Mouse (Mus musculus) thymus, adult 2 months (tissue): ENCODE data around the gene Sema6d.

Experiments used
- CTCF ChIP-seq: fragments of 200-500 bp; IDR thresholded peaks from 2 replicates; pipeline ENCODE4 v1.5.1; 2012; ENCODE audit warnings: mild to moderate bottlenecking, control low read depth, low read length, moderate library complexity, borderline replicate concordance; ENCODE audit not compliant: control insufficient read depth, poor library complexity, insufficient read depth; ENCODE audit errors: extremely low read depth
- POLR2A ChIP-seq: fragments of 200-500 bp; IDR thresholded peaks from 2 replicates; pipeline ENCODE4 v1.6.1; 2012; ENCODE audit warnings: mild to moderate bottlenecking, low read length, control low read depth, moderate library complexity; ENCODE audit not compliant: control insufficient read depth, poor library complexity, insufficient read depth; ENCODE audit errors: extremely low read depth

GRCm38 (mm10) chr2:124308605-124309004, 218.8 kb downstream of the Sema6d start:
- TF ChIP-seq CTCF (no peak), POLR2A (no peak)
